Mouse (Mus musculus): Measurements from ENCODE around the gene Gm49388. TPM values are rescaled to one million over a fixed set of nuclear protein-coding genes. Genes with fewer than 3 reads are reported as not detected.

The Gm49388 gene
- polyA plus RNA-seq, 1 experiment from 2014 or later = not detected

GRCm38 (mm10) chr7:127753158-127753557, 32.2 kb upstream of the Gm49388 start:
- Histone ChIP-seq H3K4me3 (ENCODE audit: low read depth, low read length) (no peak overlapping the region), H3K27me3 (ENCODE audit: control insufficient read depth, insufficient read depth, low read length) (no peaks in the 10 kb centered on the region), H3K4me2 (replicated peaks; ENCODE audit: low read depth) (no peak overlapping the region), H3K4me1 (replicated peaks; ENCODE audit: control insufficient read depth, insufficient read depth) (no peaks in the 10 kb centered on the region), H3K36me3 (ENCODE audit: control insufficient read depth, insufficient read depth, low read length) (peaks cover 26% of the 10 kb centered on the region), H3K9me3 (ENCODE audit: control insufficient read depth, low read length) (no peaks in the 10 kb centered on the region), H3K9ac (ENCODE audit: low read length) (no peak overlapping the region), H3K27ac (replicated peaks) (no peak overlapping the region)
- 53% methylated on average over 5 of the region's 5 CpGs for WGBS
- DNase-seq (ENCODE audit: low spot score) = no peak
- no peak for TF ChIP-seq CTCF (IDR thresholded peaks at IDR 0.05; ENCODE audit: low read depth)
- TF ChIP-seq EP300 (optimal IDR thresholded peaks at IDR 0.05) = no peak
- ATAC-seq (ENCODE audit: low FRiP score, low TSS enrichment) = no peak

- peaks cover 26% of the 10 kb centered on the region for H3K36me3 ChIP-seq (ENCODE audit: control insufficient read depth, insufficient read depth, low read length)
- H3K9ac ChIP-seq (ENCODE audit: low read length) = no peak overlapping the region
- DNase-seq (ENCODE audit: low spot score) (no peak), ATAC-seq (ENCODE audit: low FRiP score, low TSS enrichment) (no peak)
- no peaks in the 10 kb centered on the region for H3K4me1 ChIP-seq (replicated peaks; ENCODE audit: control insufficient read depth, insufficient read depth)
- H3K27me3 ChIP-seq (ENCODE audit: control insufficient read depth, insufficient read depth, low read length) = no peaks in the 10 kb centered on the region
- 77% methylated on average over 7 of the region's 7 CpGs for WGBS
- TF ChIP-seq EP300 (optimal IDR thresholded peaks at IDR 0.05) = no peak
- TF ChIP-seq CTCF (IDR thresholded peaks at IDR 0.05; ENCODE audit: low read depth) = no peak
- no peaks in the 10 kb centered on the region for H3K9me3 ChIP-seq (ENCODE audit: control insufficient read depth, low read length)
- no peak overlapping the region for H3K4me3 ChIP-seq (ENCODE audit: low read depth, low read length)
- no peak overlapping the region for H3K27ac ChIP-seq (replicated peaks)
- H3K4me2 ChIP-seq (replicated peaks; ENCODE audit: low read depth) = no peak overlapping the region
Measured at GRCm38 (mm10) chr7:127753741-127754140, 31.7 kb upstream of the Gm49388 start.

- peaks cover 11% of the 10 kb centered on the region for H3K36me3 ChIP-seq (ENCODE audit: control insufficient read depth, insufficient read depth, low read length)
Measured at GRCm38 (mm10) chr7:127759716-127760115, 25.7 kb upstream of the Gm49388 start.

GRCm38 (mm10) chr7:127760478-127760877, 24.9 kb upstream of the Gm49388 start:
- no peak overlapping the region for H3K9ac ChIP-seq (ENCODE audit: low read length)
- H3K4me3 ChIP-seq (ENCODE audit: low read depth, low read length) = no peak overlapping the region
- no peak overlapping the region for H3K27ac ChIP-seq (replicated peaks)
- H3K4me2 ChIP-seq (replicated peaks; ENCODE audit: low read depth) = no peak overlapping the region
- ATAC-seq (ENCODE audit: low FRiP score, low TSS enrichment) (peak; percentile 3; the same call in 1 of the 2 replicates), DNase-seq (ENCODE audit: low spot score) (no peak)
- 0 out of 2 replicates have a peak, but pooled peaks cover 11% of the 10 kb centered on the region for H3K36me3 ChIP-seq (ENCODE audit: control insufficient read depth, insufficient read depth, low read length)
- H3K27me3 ChIP-seq (ENCODE audit: control insufficient read depth, insufficient read depth, low read length) = no peaks in the 10 kb centered on the region
- no peaks in the 10 kb centered on the region for H3K9me3 ChIP-seq (ENCODE audit: control insufficient read depth, low read length)
- TF ChIP-seq EP300 (optimal IDR thresholded peaks at IDR 0.05) = no peak
- TF ChIP-seq CTCF (IDR thresholded peaks at IDR 0.05; ENCODE audit: low read depth) = no peak
- WGBS = 59% methylated on average over 3 of the region's 3 CpGs
- H3K4me1 ChIP-seq (replicated peaks; ENCODE audit: control insufficient read depth, insufficient read depth) = no peaks in the 10 kb centered on the region

More at GRCm38 (mm10) chr7:127759716-127760115, 25.7 kb upstream of the Gm49388 start:
- DNase-seq (ENCODE audit: low spot score) = no peak
- ATAC-seq (ENCODE audit: low FRiP score, low TSS enrichment) = no peak
- WGBS = 53% methylated on average over 6 of the region's 6 CpGs
- Histone ChIP-seq H3K9ac (ENCODE audit: low read length) (no peak overlapping the region), H3K27ac (replicated peaks) (no peak overlapping the region; the same call in 1 of the 2 replicates), H3K4me1 (replicated peaks; ENCODE audit: control insufficient read depth, insufficient read depth) (no peaks in the 10 kb centered on the region), H3K4me3 (ENCODE audit: low read depth, low read length) (no peak overlapping the region), H3K27me3 (ENCODE audit: control insufficient read depth, insufficient read depth, low read length) (no peaks in the 10 kb centered on the region), H3K4me2 (replicated peaks; ENCODE audit: low read depth) (no peak overlapping the region), H3K9me3 (ENCODE audit: control insufficient read depth, low read length) (no peaks in the 10 kb centered on the region)
- no peak for TF ChIP-seq EP300 (optimal IDR thresholded peaks at IDR 0.05)
- no peak for TF ChIP-seq CTCF (IDR thresholded peaks at IDR 0.05; ENCODE audit: low read depth)

GRCm38 (mm10) chr7:127761026-127761425, 24.4 kb upstream of the Gm49388 start:
- 17% methylated on average over 7 of the region's 7 CpGs for WGBS
- H3K4me2 ChIP-seq (replicated peaks; ENCODE audit: low read depth) = no peak overlapping the region
- H3K9me3 ChIP-seq (ENCODE audit: control insufficient read depth, low read length) = no peaks in the 10 kb centered on the region
- H3K36me3 ChIP-seq (ENCODE audit: control insufficient read depth, insufficient read depth, low read length) = 0 out of 2 replicates have a peak, but pooled peaks cover 11% of the 10 kb centered on the region
- TF ChIP-seq EP300 (optimal IDR thresholded peaks at IDR 0.05) (no peak), CTCF (IDR thresholded peaks at IDR 0.05; ENCODE audit: low read depth) (peak; percentile 97)
- H3K4me1 ChIP-seq (replicated peaks; ENCODE audit: control insufficient read depth, insufficient read depth) = no peaks in the 10 kb centered on the region
- no peak overlapping the region for H3K4me3 ChIP-seq (ENCODE audit: low read depth, low read length)
- H3K27ac ChIP-seq (replicated peaks) = no peak overlapping the region
- ATAC-seq (ENCODE audit: low FRiP score, low TSS enrichment) (peak; percentile 70), DNase-seq (ENCODE audit: low spot score) (peak; percentile 81)
- H3K9ac ChIP-seq (ENCODE audit: low read length) = no peak overlapping the region
- no peaks in the 10 kb centered on the region for H3K27me3 ChIP-seq (ENCODE audit: control insufficient read depth, insufficient read depth, low read length)

GRCm38 (mm10) chr7:127763642-127764041, 21.8 kb upstream of the Gm49388 start:
- TF ChIP-seq EP300 (optimal IDR thresholded peaks at IDR 0.05) (no peak), CTCF (IDR thresholded peaks at IDR 0.05; ENCODE audit: low read depth) (no peak)
- Histone ChIP-seq H3K27ac (replicated peaks) (no peak overlapping the region), H3K9ac (ENCODE audit: low read length) (no peak overlapping the region), H3K4me3 (ENCODE audit: low read depth, low read length) (no peak overlapping the region), H3K4me2 (replicated peaks; ENCODE audit: low read depth) (no peak overlapping the region), H3K4me1 (replicated peaks; ENCODE audit: control insufficient read depth, insufficient read depth) (no peaks in the 10 kb centered on the region), H3K9me3 (ENCODE audit: control insufficient read depth, low read length) (no peaks in the 10 kb centered on the region), H3K36me3 (ENCODE audit: control insufficient read depth, insufficient read depth, low read length) (0 out of 2 replicates have a peak, but pooled peaks cover 12% of the 10 kb centered on the region), H3K27me3 (ENCODE audit: control insufficient read depth, insufficient read depth, low read length) (no peaks in the 10 kb centered on the region)
- ATAC-seq (ENCODE audit: low FRiP score, low TSS enrichment) = no peak
- no peak for DNase-seq (ENCODE audit: low spot score)
- 88% methylated on average over 4 of the region's 4 CpGs for WGBS
